Comparison of ENCODE assay signal across 10 mouse cellular contexts in the genomic region with DNA sequence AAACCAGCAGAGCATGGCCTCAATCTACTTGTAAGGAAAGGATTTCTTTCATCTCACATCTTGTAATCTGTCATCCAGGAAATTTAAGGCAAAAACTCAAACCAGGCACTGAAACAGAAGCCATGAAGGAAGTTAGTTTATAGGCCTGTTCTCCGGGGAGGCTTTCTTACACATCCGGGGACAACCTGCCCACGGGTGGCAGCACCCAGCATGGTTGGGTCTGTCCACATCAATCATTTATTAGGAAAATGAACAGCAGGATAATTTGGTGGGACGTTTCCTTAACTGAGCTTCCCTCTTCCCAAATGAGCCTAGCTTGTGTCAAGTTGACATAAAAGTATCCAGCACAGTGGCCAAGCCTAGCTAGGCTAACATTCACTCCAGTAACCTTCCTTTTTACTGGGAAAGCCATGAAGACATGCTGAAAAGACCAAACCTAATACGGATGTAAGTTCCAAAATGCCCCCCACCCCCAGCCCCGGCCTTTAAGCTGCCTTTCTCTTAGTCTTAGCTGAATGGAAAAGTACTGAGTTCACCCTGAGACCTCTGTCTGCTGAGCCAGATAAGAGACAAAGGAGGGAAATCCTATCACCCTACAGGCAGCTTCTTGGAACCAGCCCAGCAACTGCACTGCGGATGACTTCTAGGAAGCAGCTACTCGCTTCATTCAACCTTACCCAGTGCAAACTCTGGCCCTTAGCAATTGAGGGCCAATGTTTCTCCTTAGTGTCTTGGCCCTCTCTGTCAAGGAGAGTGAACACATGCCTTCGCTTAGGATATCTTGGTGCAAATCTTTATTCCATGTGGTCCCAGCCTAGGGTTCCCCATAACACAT. TPM values are rescaled to one million over a fixed set of nuclear protein-coding genes. Genes with fewer than 3 reads are reported as not detected.
A peak's percentile ranks its signal among the peaks of the same experiment; 100 is the strongest.
DNase-seq lines count a peak whose midpoint lies in the region; ATAC-seq and TF ChIP-seq lines count a peak whose summit lies in the region.
"Had no signal": no experiment of that assay in that cellular context is flagged by ENCODE, and none has a peak within 500 bp of the region (broad histone marks: within the 10 kb centered on the region; RNA-seq: fewer than 3 reads in every experiment).

No protein-coding gene starts in this region.

- TF ChIP-seq CTCF in thymus, adult 2 months (IDR thresholded peaks at IDR 0.05; ENCODE audit: borderline replicate concordance, control insufficient read depth, extremely low read depth, insufficient read depth, low read length, poor library complexity), result no peak

- TF ChIP-seq POLR2A in thymus, adult 2 months (IDR thresholded peaks at IDR 0.05; ENCODE audit: control insufficient read depth, extremely low read depth, insufficient read depth, low read length, poor library complexity), result no peak

- DNase-seq in forebrain, embryonic 11.5 days (ENCODE audit: low spot score), result peak; percentile 55
- DNase-seq in heart, adult 11 months, result peak; percentile 98
- DNase-seq in lung, postnatal 4 days, result peak; percentile 62 to 77
- no peak for DNase-seq in left cerebral cortex, adult 18-20 months (ENCODE audit: low spot score in 2 of 2)
- DNase-seq in thymus, adult 2 months, result no peak
- DNase-seq in left cerebral cortex, postnatal 14 days (ENCODE audit: low spot score in 2 of 2), result no peak

- no peaks in the 10 kb centered on the region for H3K4me1 ChIP-seq in forebrain, embryonic 11.5 days (replicated peaks; ENCODE audit: control insufficient read depth, insufficient read depth, low read length)
- no peaks in the 10 kb centered on the region for H3K4me1 ChIP-seq in forebrain, embryonic 13.5 days
- H3K4me1 ChIP-seq in kidney, embryonic 16.5 days (ENCODE audit: insufficient read depth, low read length), result 0 out of 2 replicates have a peak, but pooled peaks cover 3% of the 10 kb centered on the region
- H3K4me1 ChIP-seq in thymus, adult 2 months (replicated peaks; ENCODE audit: control insufficient read depth, insufficient read depth, low read length), result no peaks in the 10 kb centered on the region
- H3K4me1 ChIP-seq: embryonic facial prominence, embryonic 15.5 days had no signal

- H3K9ac ChIP-seq in forebrain, embryonic 11.5 days (ENCODE audit: low read length), result no peak overlapping the region
- no peak overlapping the region for H3K9ac ChIP-seq in forebrain, embryonic 13.5 days
- H3K9ac ChIP-seq in kidney, embryonic 16.5 days (replicated peaks; ENCODE audit: low read length), result no peak overlapping the region
- H3K9ac ChIP-seq: embryonic facial prominence, embryonic 15.5 days had no signal

- no peak overlapping the region for H3K4me3 ChIP-seq in forebrain, embryonic 11.5 days (ENCODE audit: low read depth, low read length)
- H3K4me3 ChIP-seq in forebrain, embryonic 13.5 days, result no peak overlapping the region
- no peak overlapping the region for H3K4me3 ChIP-seq in kidney, embryonic 16.5 days (ENCODE audit: low read length)
- no peak overlapping the region for H3K4me3 ChIP-seq in thymus, adult 2 months (ENCODE audit: control insufficient read depth, insufficient read depth, low read length)
- H3K4me3 ChIP-seq: embryonic facial prominence, embryonic 15.5 days; myocyte had no signal

- ATAC-seq in forebrain, embryonic 11.5 days (replicated peaks; ENCODE audit: low FRiP score), result no peak
- ATAC-seq in forebrain, embryonic 13.5 days, result no peak
- peak; percentile 82 for ATAC-seq in kidney, embryonic 16.5 days (ENCODE audit: low FRiP score, low TSS enrichment)

- no peaks in the 10 kb centered on the region for H3K9me3 ChIP-seq in forebrain, embryonic 11.5 days (ENCODE audit: control insufficient read depth, low read length)
- H3K9me3 ChIP-seq in forebrain, embryonic 13.5 days (replicated peaks), result no peaks in the 10 kb centered on the region
- H3K9me3 ChIP-seq in kidney, embryonic 16.5 days (ENCODE audit: low read length), result 0 out of 2 replicates have a peak, but pooled peaks cover 6% of the 10 kb centered on the region
- H3K9me3 ChIP-seq: embryonic facial prominence, embryonic 15.5 days had no signal

- no peak overlapping the region for H3K27ac ChIP-seq in forebrain, embryonic 11.5 days (ENCODE audit: low read depth, low read length)
- H3K27ac ChIP-seq in forebrain, embryonic 13.5 days, result no peak overlapping the region
- H3K27ac ChIP-seq in kidney, embryonic 16.5 days (ENCODE audit: low read length), result peak overlapping the region; percentile 61
- H3K27ac ChIP-seq in thymus, adult 2 months (ENCODE audit: control insufficient read depth, insufficient read depth, low read length), result no peak overlapping the region
- H3K27ac ChIP-seq: embryonic facial prominence, embryonic 15.5 days had no signal

- intact Hi-C loops in left cerebral cortex, postnatal 14 days (cut with DNase I), result no loop called here

- H3K27me3 ChIP-seq in forebrain, embryonic 11.5 days (ENCODE audit: control insufficient read depth, insufficient read depth, low read length), result no peaks in the 10 kb centered on the region
- no peaks in the 10 kb centered on the region for H3K27me3 ChIP-seq in forebrain, embryonic 13.5 days
- no peaks in the 10 kb centered on the region for H3K27me3 ChIP-seq in kidney, embryonic 16.5 days (ENCODE audit: insufficient read depth, low read length)
- no peaks in the 10 kb centered on the region for H3K27me3 ChIP-seq in thymus, adult 2 months (ENCODE audit: control insufficient read depth, insufficient read depth, low read length)
- H3K27me3 ChIP-seq: embryonic facial prominence, embryonic 15.5 days had no signal

- H3K36me3 ChIP-seq in forebrain, embryonic 11.5 days (ENCODE audit: control insufficient read depth, insufficient read depth, low read length), result no peaks in the 10 kb centered on the region
- no peaks in the 10 kb centered on the region for H3K36me3 ChIP-seq in forebrain, embryonic 13.5 days (ENCODE audit: poor library complexity, severe bottlenecking)
- H3K36me3 ChIP-seq in kidney, embryonic 16.5 days (ENCODE audit: insufficient read depth, low read length), result no peaks in the 10 kb centered on the region
- no peaks in the 10 kb centered on the region for H3K36me3 ChIP-seq in thymus, adult 2 months (ENCODE audit: control insufficient read depth, insufficient read depth, low read length)
- H3K36me3 ChIP-seq: embryonic facial prominence, embryonic 15.5 days had no signal

- H3K4me2 ChIP-seq in forebrain, embryonic 11.5 days (ENCODE audit: low read depth, low read length, severe bottlenecking), result no peak overlapping the region
- H3K4me2 ChIP-seq in forebrain, embryonic 13.5 days, result no peak overlapping the region
- H3K4me2 ChIP-seq in kidney, embryonic 16.5 days (replicated peaks; ENCODE audit: low read depth, low read length), result no peak overlapping the region
- H3K4me2 ChIP-seq: embryonic facial prominence, embryonic 15.5 days had no signal

- WGBS in forebrain, embryonic 11.5 days, result 47% methylated on average over 9 of the region's 9 CpGs
- WGBS in forebrain, embryonic 13.5 days, result 44% methylated on average over 9 of the region's 9 CpGs
- 56% methylated on average over 9 of the region's 9 CpGs for WGBS in kidney, embryonic 16.5 days
- 61% methylated on average over 9 of the region's 9 CpGs for WGBS in thymus, adult 2 months

RNA-seq across cellular contexts. Expression of gene N4bp2, which starts 31.9 kb away (rescaled TPM):
- 47.1 and 56.3 TPM in 2 replicates for polyA plus RNA-seq in forebrain, embryonic 11.5 days (2014; fragmentation: Nextera tagmentation; extraction: Ambion mirVana)
- 24.7 and 29.5 TPM in 2 replicates for polyA plus RNA-seq in forebrain, embryonic 13.5 days (2015; fragmentation: Nextera tagmentation; extraction: Ambion mirVana)
- 18.8 and 24.3 TPM in 2 replicates for polyA plus RNA-seq in kidney, embryonic 16.5 days (2015; fragmentation: Nextera tagmentation; extraction: Ambion mirVana)
- total RNA-seq in left cerebral cortex, adult 18-20 months (2021), result 1 to 10 TPM; 4.5 to 6.3 TPM
- polyA plus RNA-seq in thymus, adult 2 months (2012; rRNA removed), result 22.0 and 32.2 TPM in 2 replicates
- 10 to 100 TPM; 10.2 to 11.1 TPM for total RNA-seq in left cerebral cortex, postnatal 14 days (2021)

RNA-seq across cellular contexts. Expression of gene Pds5a, which starts 33.3 kb away (rescaled TPM):
- polyA plus RNA-seq in forebrain, embryonic 11.5 days (2014; fragmentation: Nextera tagmentation; extraction: Ambion mirVana), result 133 and 153 TPM in 2 replicates
- polyA plus RNA-seq in forebrain, embryonic 13.5 days (2015; fragmentation: Nextera tagmentation; extraction: Ambion mirVana), result 79.3 and 81.8 TPM in 2 replicates
- polyA plus RNA-seq in kidney, embryonic 16.5 days (2015; fragmentation: Nextera tagmentation; extraction: Ambion mirVana), result 56.2 and 60.6 TPM in 2 replicates
- total RNA-seq in left cerebral cortex, adult 18-20 months (2021), result 10 to 100 TPM; 81.2 to 81.7 TPM
- polyA plus RNA-seq in thymus, adult 2 months (2012; rRNA removed), result 51.7 and 52.2 TPM in 2 replicates
- 10 to 100 TPM; 67.8 to 68.9 TPM for total RNA-seq in left cerebral cortex, postnatal 14 days (2021)

Comparison
In these comparisons a context has a peak if more than half of its experiments do, and no peak if none do; other contexts are left out.
1. DNase-seq: peak in forebrain, embryonic 11.5 days (single experiment), heart, adult 11 months (single experiment) and lung, postnatal 4 days (2 of 2); none in left cerebral cortex, adult 18-20 months (0 of 2), thymus, adult 2 months (single experiment) and left cerebral cortex, postnatal 14 days (0 of 2).